ENCODE assay signal across 9 mouse cellular contexts in the genomic region with DNA sequence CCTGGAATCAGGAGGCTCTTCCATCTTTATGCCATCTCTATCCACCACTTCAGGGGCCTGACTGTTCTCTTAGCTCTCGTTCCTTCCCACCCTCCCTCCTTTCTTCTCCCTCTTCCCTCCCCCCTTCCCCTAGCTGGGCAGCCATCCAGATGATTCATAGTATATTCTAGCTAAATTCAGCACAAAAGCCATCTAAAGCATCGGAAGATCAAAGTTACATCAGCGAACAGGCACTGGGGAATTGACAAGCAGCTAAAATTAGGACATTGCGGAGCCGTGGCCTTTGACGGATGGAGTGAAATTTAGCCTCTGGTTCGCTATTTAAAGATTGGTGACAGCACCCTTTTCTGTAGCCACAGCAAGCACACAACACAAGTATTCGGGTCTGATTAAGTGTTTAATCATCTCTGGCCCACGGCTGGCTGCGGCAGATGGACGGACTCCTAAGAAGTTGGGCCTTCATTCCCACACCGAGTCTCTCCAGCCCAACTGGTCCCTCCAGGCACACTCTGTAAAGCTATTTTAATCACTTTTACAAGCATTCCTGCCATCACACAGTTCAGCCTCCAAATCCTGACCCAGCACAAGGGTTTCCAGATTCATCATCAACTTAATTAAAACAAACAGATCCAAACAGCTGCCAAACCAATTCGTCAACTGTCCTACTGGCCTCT.
DNase-seq lines count a peak whose midpoint lies in the region; ATAC-seq lines count a peak whose summit lies in the region.
"Had no signal": no experiment of that assay in that cellular context is flagged by ENCODE, and none has a peak within 500 bp of the region (broad histone marks: within the 10 kb centered on the region; RNA-seq: fewer than 3 reads in every experiment).

No protein-coding gene starts in this region.

- H3K9me3 ChIP-seq in lung, embryonic 15.5 days: no peaks in the 10 kb centered on the region

- H3K4me2 ChIP-seq in lung, embryonic 15.5 days: peak overlapping the region; percentile 1; the same call in 1 of the 2 replicates

- peak overlapping the region; percentile 74 for H3K27ac ChIP-seq in lung, embryonic 15.5 days

- peak; percentile 81 for ATAC-seq in lung, embryonic 15.5 days (ENCODE audit: borderline replicate concordance, extremely low read depth, low FRiP score, low TSS enrichment)

- H3K9ac ChIP-seq in lung, embryonic 15.5 days: no peak overlapping the region

- H3K4me1 ChIP-seq in lung, embryonic 15.5 days: peaks cover 31% of the 10 kb centered on the region

- H3K36me3 ChIP-seq in lung, embryonic 15.5 days: no peaks in the 10 kb centered on the region

- no peak overlapping the region for H3K4me3 ChIP-seq in lung, embryonic 15.5 days

- WGBS in lung, embryonic 15.5 days: 11% methylated on average over 13 of the region's 13 CpGs

- no peaks in the 10 kb centered on the region; the same call in 1 of the 2 replicates for H3K27me3 ChIP-seq in lung, embryonic 15.5 days
- H3K27me3 ChIP-seq: CH12.LX had no signal

- peak; percentile 20 to 28 for DNase-seq in cerebellum, postnatal 10 days
- no peak for DNase-seq in cerebellum, postnatal 4 days (ENCODE audit: low spot score in 2 of 2)
- peak; percentile 16 to 38 for DNase-seq in cerebellum, postnatal 25 days
- DNase-seq in heart, adult 11 months: peak; percentile 96
- DNase-seq in kidney, postnatal 10 days: peak; percentile 51
- DNase-seq in right cerebral cortex, postnatal 14 days: peak; percentile 62
- no peak for DNase-seq in spleen, adult 18-20 months

Comparison
In these comparisons a context has a peak if more than half of its experiments do, and no peak if none do; other contexts are left out.
1. DNase-seq: peak in cerebellum, postnatal 10 days (2 of 2), cerebellum, postnatal 25 days (2 of 2), heart, adult 11 months (single experiment), kidney, postnatal 10 days (single experiment) and right cerebral cortex, postnatal 14 days (single experiment); none in cerebellum, postnatal 4 days (0 of 2) and spleen, adult 18-20 months (0 of 2).